Mouse (Mus musculus): ENCODE measurements at regions not wholly inside any gene's neighbourhood (a gene's known extent, or its start where the extent isn't known, plus 50 kb on each side); places are given as distances from the start of the nearest gene placed in this dataset.

DNA sequence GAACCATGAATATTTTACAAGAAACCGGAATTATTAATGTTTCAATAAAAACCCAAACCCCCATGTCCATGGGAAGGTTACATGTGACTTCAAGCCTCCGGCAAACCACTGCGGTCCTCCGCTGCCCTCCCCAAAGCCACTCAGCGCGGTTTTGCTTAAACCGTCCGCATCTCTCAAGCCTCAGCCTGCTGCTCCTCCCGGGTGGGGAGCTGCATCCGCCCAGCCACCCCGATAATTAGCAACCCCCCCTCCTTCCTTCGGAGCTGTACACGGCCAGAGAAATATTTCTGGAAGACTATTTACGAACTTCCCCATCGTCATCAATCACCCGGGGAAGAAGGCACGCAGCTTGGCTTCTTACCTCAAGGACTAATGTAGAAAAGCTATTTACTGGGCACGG lies 94.7 kb upstream of the Runx3 start:
- TF ChIP-seq CTCF (conservative IDR thresholded peaks at IDR 0.05; ENCODE audit: low read length) (no peak), NANOG (IDR thresholded peaks at IDR 0.05; ENCODE audit: borderline replicate concordance, low read length) (no peak), POU5F1 (IDR thresholded peaks at IDR 0.05; ENCODE audit: borderline replicate concordance, low read length) (no peak)
